Mouse (Mus musculus) hindbrain, embryonic 12.5 days (tissue): ENCODE measurements around the gene Pbx2. TPM values are rescaled to one million over a fixed set of nuclear protein-coding genes. Genes with fewer than 3 reads are reported as not detected.
"Not testable (repeated sequence)": the region's sequence is repeated elsewhere in the genome, so short reads cannot be mapped to it uniquely, and the experiment has no call there.

Experiments
- ATAC-seq: fragments of 200-750 bp; cut with Nextera tagmentation; 2 replicates; pipeline ENCODE4 v1.8.0; 2017; ENCODE audit warnings: moderate TSS enrichment; ENCODE audit not compliant: low FRiP score
- H3K27ac ChIP-seq: fragments of 300-500 bp; sonication (generic); 2 replicates; pipeline ENCODE4 v1.5.1; 2016; ENCODE audit warnings: mild to moderate bottlenecking
- H3K27me3 ChIP-seq: fragments of 300-500 bp; sonication (generic); 2 replicates; pipeline ENCODE4 v1.6.1; 2016; ENCODE audit warnings: mild to moderate bottlenecking
- H3K36me3 ChIP-seq: fragments of 300-500 bp; sonication (generic); 2 replicates; pipeline ENCODE4 v1.6.1; 2016; ENCODE audit warnings: mild to moderate bottlenecking
- H3K4me1 ChIP-seq: fragments of 300-500 bp; sonication (generic); 2 replicates; pipeline ENCODE4 v1.6.1; 2016
- H3K4me2 ChIP-seq: fragments of 300-500 bp; sonication (generic); replicated peaks from 2 replicates; pipeline ENCODE4 v1.6.1; 2016; ENCODE audit warnings: mild to moderate bottlenecking
- H3K4me3 ChIP-seq: fragments of 300-500 bp; sonication (generic); 2 replicates; pipeline ENCODE4 v1.5.1; 2016; ENCODE audit warnings: mild to moderate bottlenecking
- H3K9ac ChIP-seq: fragments of 300-500 bp; sonication (generic); 2 replicates; pipeline ENCODE4 v1.6.1; 2016; ENCODE audit warnings: mild to moderate bottlenecking, moderate library complexity
- H3K9me3 ChIP-seq: fragments of 300-500 bp; sonication (generic); replicated peaks from 2 replicates; pipeline ENCODE4 v1.6.1; 2016; ENCODE audit warnings: mild to moderate bottlenecking
- whole genome bisulfite sequencing: fragments of 180-500 bp; shearing (Covaris S2); methylation state at CpG from one replicate; pipeline ENCODE4 v1.1.7; 2016; 5-methylcytosine and 5-hydroxymethylcytosine counted together
- polyA plus RNA-seq: library from polyadenylated mRNA; unstranded; fragments of >200 nt; fragmentation: Nextera tagmentation; extraction: Ambion mirVana; gene quantifications from 2 replicates; pipeline ENCODE4 v1.2.1, GENCODE M21; 2016

Gene Pbx2
- polyA plus RNA-seq, result 17.9 and 18.7 TPM in 2 replicates

- Histone ChIP-seq H3K9ac (peak within 1 kb of the TSS; percentile 98), H3K4me2 (peak within 1 kb of the TSS; percentile 90), H3K4me1 (peaks cover 69% of the 10 kb centered on the region), H3K9me3 (no peaks in the 10 kb centered on the region), H3K4me3 (peak within 1 kb of the TSS; percentile 79), H3K27ac (peak within 1 kb of the TSS; percentile 99), H3K36me3 (peaks cover 23% of the 10 kb centered on the region), H3K27me3 (no peaks in the 10 kb centered on the region)
- peak; percentile 23 for ATAC-seq
- 2% methylated on average over 21 of the region's 21 CpGs for WGBS
Observed at GRCm38 (mm10) chr17:34591029-34591993, at the start of gene Pbx2. Gene Pbx2 (plus strand): TSS chr17:34591266.

- not testable (repeated sequence) for ATAC-seq
- WGBS, result 92% methylated on average over 13 of the region's 13 CpGs
Observed at GRCm38 (mm10) chr17:34543567-34543966, 47.5 kb upstream of the Pbx2 start.

GRCm38 (mm10) chr17:34546797-34547196 is 44.3 kb upstream of the Pbx2 start:
- no peak overlapping the region for H3K27ac ChIP-seq
- 84% methylated on average over 1 of the region's 1 CpGs for WGBS
- ATAC-seq, result no peak
- H3K9me3 ChIP-seq, result no peaks in the 10 kb centered on the region
- H3K27me3 ChIP-seq, result no peaks in the 10 kb centered on the region
- H3K4me1 ChIP-seq, result no peaks in the 10 kb centered on the region
- no peak overlapping the region for H3K4me3 ChIP-seq
- no peak overlapping the region for H3K4me2 ChIP-seq
- no peak overlapping the region for H3K9ac ChIP-seq
- H3K36me3 ChIP-seq, result no peaks in the 10 kb centered on the region

More at GRCm38 (mm10) chr17:34543567-34543966, 47.5 kb upstream of the Pbx2 start:
- H3K9me3 ChIP-seq, H3K4me1 ChIP-seq, H3K36me3 ChIP-seq, H3K27me3 ChIP-seq, H3K27ac ChIP-seq, H3K4me3 ChIP-seq, H3K4me2 ChIP-seq, H3K9ac ChIP-seq: not testable (repeated sequence)

GRCm38 (mm10) chr17:34547601-34548000 is 43.5 kb upstream of the Pbx2 start:
- Histone ChIP-seq H3K9ac (no peak overlapping the region), H3K4me3 (no peak overlapping the region), H3K4me2 (no peak overlapping the region), H3K27ac (no peak overlapping the region), H3K4me1 (no peaks in the 10 kb centered on the region), H3K36me3 (no peaks in the 10 kb centered on the region), H3K9me3 (no peaks in the 10 kb centered on the region), H3K27me3 (no peaks in the 10 kb centered on the region)
- 96% methylated on average over 4 of the region's 4 CpGs for WGBS
- ATAC-seq, result no peak

GRCm38 (mm10) chr17:34549156-34549555 is 41.9 kb upstream of the Pbx2 start:
- no peak overlapping the region for H3K27ac ChIP-seq
- H3K4me3 ChIP-seq, result no peak overlapping the region
- H3K9me3 ChIP-seq, result no peaks in the 10 kb centered on the region
- no peaks in the 10 kb centered on the region for H3K36me3 ChIP-seq
- 93% methylated on average over 3 of the region's 3 CpGs for WGBS
- H3K4me1 ChIP-seq, result no peaks in the 10 kb centered on the region
- no peak overlapping the region for H3K9ac ChIP-seq
- no peak overlapping the region for H3K4me2 ChIP-seq
- no peak for ATAC-seq
- H3K27me3 ChIP-seq, result no peaks in the 10 kb centered on the region

- no peak overlapping the region for H3K9ac ChIP-seq
- no peaks in the 10 kb centered on the region for H3K4me1 ChIP-seq
- no peak overlapping the region for H3K27ac ChIP-seq
- ATAC-seq, result no peak
- WGBS, result 73% methylated on average over 2 of the region's 2 CpGs
- no peaks in the 10 kb centered on the region for H3K9me3 ChIP-seq
- H3K4me3 ChIP-seq, result no peak overlapping the region
- no peaks in the 10 kb centered on the region for H3K36me3 ChIP-seq
- H3K4me2 ChIP-seq, result no peak overlapping the region
- no peaks in the 10 kb centered on the region for H3K27me3 ChIP-seq
Observed at GRCm38 (mm10) chr17:34549843-34550242, 41.2 kb upstream of the Pbx2 start.

- Histone ChIP-seq H3K9me3 (no peaks in the 10 kb centered on the region), H3K27ac (no peak overlapping the region), H3K4me2 (no peak overlapping the region), H3K36me3 (no peaks in the 10 kb centered on the region), H3K9ac (no peak overlapping the region), H3K27me3 (no peaks in the 10 kb centered on the region), H3K4me1 (no peaks in the 10 kb centered on the region), H3K4me3 (no peak overlapping the region)
- WGBS, result 26% methylated on average over 5 of the region's 5 CpGs
- ATAC-seq, result no peak
Observed at GRCm38 (mm10) chr17:34555483-34555882, 35.6 kb upstream of the Pbx2 start.

GRCm38 (mm10) chr17:34556406-34556805 is 34.7 kb upstream of the Pbx2 start:
- WGBS, result 84% methylated on average over 8 of the region's 8 CpGs
- no peak overlapping the region for H3K4me2 ChIP-seq
- H3K4me1 ChIP-seq, result peaks cover 2% of the 10 kb centered on the region; the same call in 1 of the 2 replicates
- no peaks in the 10 kb centered on the region for H3K27me3 ChIP-seq
- no peak for ATAC-seq
- H3K9ac ChIP-seq, result no peak overlapping the region
- no peaks in the 10 kb centered on the region for H3K36me3 ChIP-seq
- no peak overlapping the region for H3K27ac ChIP-seq
- no peak overlapping the region for H3K4me3 ChIP-seq
- H3K9me3 ChIP-seq, result no peaks in the 10 kb centered on the region

- Histone ChIP-seq H3K27me3 (no peaks in the 10 kb centered on the region), H3K4me2 (no peak overlapping the region), H3K4me3 (no peak overlapping the region), H3K27ac (no peak overlapping the region), H3K9ac (no peak overlapping the region), H3K4me1 (peaks cover 2% of the 10 kb centered on the region; the same call in 1 of the 2 replicates), H3K9me3 (no peaks in the 10 kb centered on the region), H3K36me3 (no peaks in the 10 kb centered on the region)
- ATAC-seq, result no peak
- 74% methylated on average over 11 of the region's 11 CpGs for WGBS
Observed at GRCm38 (mm10) chr17:34557411-34557810, 33.7 kb upstream of the Pbx2 start.

- H3K9me3 ChIP-seq, result no peaks in the 10 kb centered on the region
- H3K4me1 ChIP-seq, result peaks cover 4% of the 10 kb centered on the region
- 87% methylated on average over 7 of the region's 7 CpGs for WGBS
- H3K27me3 ChIP-seq, result no peaks in the 10 kb centered on the region
- ATAC-seq, result no peak
- no peak overlapping the region for H3K4me2 ChIP-seq
- no peaks in the 10 kb centered on the region for H3K36me3 ChIP-seq
- no peak overlapping the region for H3K9ac ChIP-seq
- H3K4me3 ChIP-seq, result no peak overlapping the region
- H3K27ac ChIP-seq, result no peak overlapping the region
Observed at GRCm38 (mm10) chr17:34559116-34559515, 31.9 kb upstream of the Pbx2 start.

GRCm38 (mm10) chr17:34559895-34560294 is 31.2 kb upstream of the Pbx2 start:
- no peaks in the 10 kb centered on the region for H3K36me3 ChIP-seq
- ATAC-seq, result no peak
- H3K4me1 ChIP-seq, result peaks cover 12% of the 10 kb centered on the region
- H3K4me3 ChIP-seq, result no peak overlapping the region
- no peaks in the 10 kb centered on the region for H3K9me3 ChIP-seq
- no peak overlapping the region for H3K27ac ChIP-seq
- 26% methylated on average over 15 of the region's 15 CpGs for WGBS
- no peaks in the 10 kb centered on the region for H3K27me3 ChIP-seq
- H3K9ac ChIP-seq, result no peak overlapping the region
- no peak overlapping the region for H3K4me2 ChIP-seq

- H3K4me2 ChIP-seq, result no peak overlapping the region
- H3K4me1 ChIP-seq, result peaks cover 14% of the 10 kb centered on the region
- H3K36me3 ChIP-seq, result no peaks in the 10 kb centered on the region
- H3K9me3 ChIP-seq, result no peaks in the 10 kb centered on the region
- H3K9ac ChIP-seq, result no peak overlapping the region
- no peak overlapping the region for H3K27ac ChIP-seq
- 0 out of 2 replicates have a peak, but pooled peaks cover 2% of the 10 kb centered on the region for H3K27me3 ChIP-seq
- no peak overlapping the region for H3K4me3 ChIP-seq
- no peak for ATAC-seq
- 90% methylated on average over 6 of the region's 6 CpGs for WGBS
Observed at GRCm38 (mm10) chr17:34560438-34560837, 30.6 kb upstream of the Pbx2 start.
